In genomic region chr1:151861334-151861995, GRCm38 (mm10) we compare ENCODE assay signal across 16 mouse cellular contexts.
DNase-seq lines count a peak whose midpoint lies in the region; ATAC-seq and TF ChIP-seq lines count a peak whose summit lies in the region.
"Had no signal": no experiment of that assay in that cellular context is flagged by ENCODE, and none has a peak within 500 bp of the region (broad histone marks: within the 10 kb centered on the region; RNA-seq: fewer than 3 reads in every experiment).

No protein-coding gene starts in this region.

- TF ChIP-seq POLR2A in kidney, adult 2 months (IDR thresholded peaks at IDR 0.05; ENCODE audit: low read depth, low read length) = no peak
- TF ChIP-seq POLR2A in testis, adult 2 months (IDR thresholded peaks at IDR 0.05; ENCODE audit: control insufficient read depth, low read depth, low read length) = no peak

- no peaks in the 10 kb centered on the region for H3K27me3 ChIP-seq in kidney, postnatal 0 days (ENCODE audit: insufficient read depth, low read length)
- no peaks in the 10 kb centered on the region for H3K27me3 ChIP-seq in kidney, adult 2 months (replicated peaks; ENCODE audit: control insufficient read depth, insufficient read depth, low read length)
- no peaks in the 10 kb centered on the region for H3K27me3 ChIP-seq in testis, adult 2 months (ENCODE audit: control insufficient read depth, insufficient read depth, low read length)
- H3K27me3 ChIP-seq: heart, embryonic 12.5 days; limb, embryonic 15.5 days had no signal

- H3K4me2 ChIP-seq in kidney, postnatal 0 days (ENCODE audit: low read length) = no peak overlapping the region
- H3K4me2 ChIP-seq: heart, embryonic 12.5 days; limb, embryonic 15.5 days had no signal

- WGBS in kidney, postnatal 0 days = 56% methylated on average over 20 of the region's 20 CpGs
- 50% methylated on average over 20 of the region's 20 CpGs for WGBS in kidney, adult 2 months

- 0 out of 2 replicates have a peak overlapping the region, but pooled peaks have one; percentile 8 for H3K27ac ChIP-seq in kidney, postnatal 0 days
- H3K27ac ChIP-seq in kidney, adult 2 months (ENCODE audit: insufficient read depth, low read depth, low read length) = no peak overlapping the region
- no peak overlapping the region for H3K27ac ChIP-seq in testis, adult 2 months (ENCODE audit: control insufficient read depth, insufficient read depth, low read depth, low read length)
- H3K27ac ChIP-seq: limb, embryonic 15.5 days had no signal

- DNase-seq in kidney, postnatal 0 days (ENCODE audit: low spot score) = no peak
- no peak for DNase-seq in kidney, adult 2 months
- no peak for DNase-seq in testis, postnatal 10 days (ENCODE audit: low spot score)
- peak; percentile 74 for DNase-seq in R1 (ENCODE audit: low read depth, low spot score)
- DNase-seq in testis, postnatal 14 days (ENCODE audit: low spot score) = peak; percentile 21
- DNase-seq in gastrocnemius, adult 8-10 months (ENCODE audit: low spot score in 2 of 2) = no peak
- DNase-seq: adrenal gland, postnatal 14 days; gastrocnemius, postnatal 14 days; heart, postnatal 4 days; lung, postnatal 4 days had no signal

- H3K9ac ChIP-seq in kidney, postnatal 0 days (ENCODE audit: low read depth, low read length) = no peak overlapping the region
- H3K9ac ChIP-seq: heart, embryonic 12.5 days; limb, embryonic 15.5 days had no signal

- TF ChIP-seq CTCF in kidney, postnatal 0 days (IDR thresholded peaks at IDR 0.05; ENCODE audit: low read depth) = peak; percentile 40
- TF ChIP-seq CTCF in kidney, adult 2 months (conservative IDR thresholded peaks at IDR 0.05; ENCODE audit: insufficient read depth, insufficient read length, low read depth, low read length) = no peak
- TF ChIP-seq CTCF in testis, adult 2 months (IDR thresholded peaks at IDR 0.05; ENCODE audit: control insufficient read depth, insufficient read depth, insufficient replicate concordance, low read depth, low read length) = peak; percentile 41; the same call in 1 of the 2 replicates

- no peak overlapping the region for H3K4me3 ChIP-seq in kidney, postnatal 0 days (replicated peaks; ENCODE audit: low read depth, low read length)
- H3K4me3 ChIP-seq in kidney, adult 2 months (ENCODE audit: insufficient read depth, low read depth, low read length) = no peak overlapping the region
- H3K4me3 ChIP-seq in testis, adult 2 months (ENCODE audit: control insufficient read depth, low read depth, low read length) = peak overlapping the region; percentile 12
- H3K4me3 ChIP-seq: erythroblast, embryonic 14.5 days; heart, embryonic 12.5 days; limb, embryonic 15.5 days had no signal

- no peaks in the 10 kb centered on the region for H3K9me3 ChIP-seq in kidney, postnatal 0 days (replicated peaks; ENCODE audit: low read length)
- H3K9me3 ChIP-seq: heart, embryonic 12.5 days; limb, embryonic 15.5 days had no signal

- no peak for ATAC-seq in kidney, postnatal 0 days (replicated peaks; ENCODE audit: low FRiP score, low read depth)
- ATAC-seq: forebrain, embryonic 16.5 days; midbrain, embryonic 16.5 days had no signal

- H3K4me1 ChIP-seq in kidney, postnatal 0 days (replicated peaks; ENCODE audit: insufficient read depth, low read length) = no peaks in the 10 kb centered on the region
- H3K4me1 ChIP-seq in kidney, adult 2 months (ENCODE audit: control insufficient read depth, insufficient read depth, low read length) = no peaks in the 10 kb centered on the region
- peaks cover 10% of the 10 kb centered on the region for H3K4me1 ChIP-seq in testis, adult 2 months (ENCODE audit: control insufficient read depth, insufficient read depth, low read length)
- H3K4me1 ChIP-seq: limb, embryonic 15.5 days had no signal

- H3K36me3 ChIP-seq in kidney, postnatal 0 days (ENCODE audit: insufficient read depth, low read length) = no peaks in the 10 kb centered on the region
- no peaks in the 10 kb centered on the region for H3K36me3 ChIP-seq in kidney, adult 2 months (ENCODE audit: control insufficient read depth, insufficient read depth, low read length)
- H3K36me3 ChIP-seq in testis, adult 2 months (ENCODE audit: control insufficient read depth, insufficient read depth, low read length) = no peaks in the 10 kb centered on the region
- H3K36me3 ChIP-seq: heart, embryonic 12.5 days; limb, embryonic 15.5 days had no signal

Comparison
In these comparisons a context has a peak if more than half of its experiments do, and no peak if none do; other contexts are left out.
1. DNase-seq: peak in R1 (single experiment) and testis, postnatal 14 days (single experiment); none in kidney, postnatal 0 days (single experiment), kidney, adult 2 months (single experiment), testis, postnatal 10 days (single experiment) and gastrocnemius, adult 8-10 months (0 of 2).